Mouse (Mus musculus): ENCODE measurements around the gene Lama2.

The Lama2 gene

GRCm38 (mm10) chr10:27619658-27620057, at the start of gene Lama2:
Gene Lama2 (minus strand): TSS chr10:27619758.
- no peak for DNase-seq (ENCODE audit: low spot score)

GRCm38 (mm10) chr10:27664391-27664790, 44.8 kb upstream of the Lama2 start:
- no peak for DNase-seq (ENCODE audit: low spot score)

GRCm38 (mm10) chr10:27663396-27663795, 43.8 kb upstream of the Lama2 start:
- no peak for DNase-seq (ENCODE audit: low spot score)

GRCm38 (mm10) chr10:27654164-27654563, 34.6 kb upstream of the Lama2 start:
- DNase-seq (ENCODE audit: low spot score): no peak

GRCm38 (mm10) chr10:27652694-27653335, 33.3 kb upstream of the Lama2 start:
- DNase-seq (ENCODE audit: low spot score): no peak

GRCm38 (mm10) chr10:27635721-27636120, 16.2 kb upstream of the Lama2 start:
- DNase-seq (ENCODE audit: low spot score): no peak

GRCm38 (mm10) chr10:27631002-27631401, 11.4 kb upstream of the Lama2 start:
- no peak for DNase-seq (ENCODE audit: low spot score)

- DNase-seq (ENCODE audit: low spot score): no peak
These were observed 2.3 kb upstream of the Lama2 start for GRCm38 (mm10) chr10:27621697-27622449.

- no peak for DNase-seq (ENCODE audit: low spot score)
These were observed 2.0 kb downstream of the Lama2 start for GRCm38 (mm10) chr10:27617522-27618020.

GRCm38 (mm10) chr10:27616641-27617415, 2.7 kb downstream of the Lama2 start:
- peak; percentile 11 for DNase-seq (ENCODE audit: low spot score)

GRCm38 (mm10) chr10:27595675-27596074, 23.9 kb downstream of the Lama2 start:
- DNase-seq (ENCODE audit: low spot score): no peak

- DNase-seq (ENCODE audit: low spot score): no peak
These were observed 86.3 kb downstream of the Lama2 start for GRCm38 (mm10) chr10:27533217-27533616.

- no peak for DNase-seq (ENCODE audit: low spot score)
These were observed 110.6 kb downstream of the Lama2 start for GRCm38 (mm10) chr10:27508847-27509459.

- no peak for DNase-seq (ENCODE audit: low spot score)
These were observed 118.7 kb downstream of the Lama2 start for GRCm38 (mm10) chr10:27500863-27501262.

- DNase-seq (ENCODE audit: low spot score): no peak
These were observed 131.1 kb downstream of the Lama2 start for GRCm38 (mm10) chr10:27488452-27488851.

- DNase-seq (ENCODE audit: low spot score): no peak
These were observed 135.5 kb downstream of the Lama2 start for GRCm38 (mm10) chr10:27484041-27484440.

- no peak for DNase-seq (ENCODE audit: low spot score)
These were observed 144.0 kb downstream of the Lama2 start for GRCm38 (mm10) chr10:27475540-27475939.

GRCm38 (mm10) chr10:27468274-27468673, 151.3 kb downstream of the Lama2 start:
- DNase-seq (ENCODE audit: low spot score): no peak

GRCm38 (mm10) chr10:27413583-27414465, 205.7 kb downstream of the Lama2 start:
- no peak for DNase-seq (ENCODE audit: low spot score)

GRCm38 (mm10) chr10:27390753-27391152, 228.8 kb downstream of the Lama2 start:
- DNase-seq (ENCODE audit: low spot score): no peak

- DNase-seq (ENCODE audit: low spot score): peak; percentile 38
These were observed 232.0 kb downstream of the Lama2 start for GRCm38 (mm10) chr10:27387531-27387930.

Data from lung, postnatal 25 days (tissue).